11 mouse cellular contexts compared by ENCODE assay signal in the genomic region with DNA sequence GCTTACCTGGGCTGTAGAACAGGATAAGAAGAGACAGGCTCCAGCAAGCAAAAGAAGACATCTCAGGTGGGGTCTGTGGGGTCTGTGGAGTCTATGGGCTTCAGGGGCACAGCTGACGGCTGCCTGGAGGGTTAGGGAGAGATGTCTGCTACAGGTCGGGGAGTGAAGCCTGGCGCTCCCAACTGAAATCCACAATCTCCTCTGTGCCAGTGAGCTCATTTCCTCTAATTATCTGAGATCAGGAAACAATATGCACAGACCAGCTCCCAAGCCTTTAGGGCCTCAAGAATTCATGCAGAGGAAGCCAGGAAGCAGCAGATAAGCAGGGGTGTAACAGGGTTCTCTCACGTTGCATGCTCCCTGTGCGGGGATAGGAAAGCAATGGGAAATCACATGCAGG. TPM values are rescaled to one million over a fixed set of nuclear protein-coding genes. Genes with fewer than 3 reads are reported as not detected.
DNase-seq lines count a peak whose midpoint lies in the region; ATAC-seq and TF ChIP-seq lines count a peak whose summit lies in the region.
"Had no signal": no experiment of that assay in that cellular context is flagged by ENCODE, and none has a peak within 500 bp of the region (broad histone marks: within the 10 kb centered on the region; RNA-seq: fewer than 3 reads in every experiment).

No protein-coding gene starts in this region.

- no peak for DNase-seq in left cerebral cortex, adult 2 months (ENCODE audit: extremely low spot score in 1 of 2, low spot score in 2 of 2)
- DNase-seq in left cerebral cortex, postnatal 25 days (ENCODE audit: low spot score in 2 of 2) = no peak
- peak; percentile 49 for DNase-seq in heart, postnatal 4 days
- DNase-seq in liver, embryonic 11.5 days (ENCODE audit: low spot score) = no peak
- no peak for DNase-seq in embryo, embryonic 9.5 days (ENCODE audit: extremely low spot score)
- DNase-seq in embryo, embryonic 10.5 days (ENCODE audit: low spot score) = no peak
- DNase-seq: gastrocnemius, postnatal 25 days had no signal

- peak overlapping the region; percentile 54 for H3K4me2 ChIP-seq in liver, embryonic 11.5 days
- H3K4me2 ChIP-seq in stomach, embryonic 16.5 days (ENCODE audit: low read depth, low read length) = no peak overlapping the region
- no peak overlapping the region for H3K4me2 ChIP-seq in midbrain, embryonic 16.5 days (ENCODE audit: low read length)
- H3K4me2 ChIP-seq: midbrain, embryonic 12.5 days had no signal

- no peaks in the 10 kb centered on the region for H3K36me3 ChIP-seq in liver, embryonic 11.5 days (ENCODE audit: control insufficient read depth, insufficient read depth, low read length)
- no peaks in the 10 kb centered on the region for H3K36me3 ChIP-seq in stomach, embryonic 16.5 days (ENCODE audit: control insufficient read depth, insufficient read depth, low read length)
- no peaks in the 10 kb centered on the region for H3K36me3 ChIP-seq in midbrain, embryonic 16.5 days (ENCODE audit: control insufficient read depth, insufficient read depth, low read length)
- H3K36me3 ChIP-seq: midbrain, embryonic 12.5 days had no signal

- WGBS in liver, embryonic 11.5 days = 35% methylated on average over 5 of the region's 5 CpGs
- 68% methylated on average over 5 of the region's 5 CpGs for WGBS in stomach, embryonic 16.5 days
- WGBS in midbrain, embryonic 16.5 days = 75% methylated on average over 5 of the region's 5 CpGs

- peaks cover 39% of the 10 kb centered on the region for H3K4me1 ChIP-seq in liver, embryonic 11.5 days (replicated peaks; ENCODE audit: control insufficient read depth, insufficient read depth, low read length)
- no peaks in the 10 kb centered on the region for H3K4me1 ChIP-seq in stomach, embryonic 16.5 days (ENCODE audit: control insufficient read depth, insufficient read depth, low read length)
- no peaks in the 10 kb centered on the region for H3K4me1 ChIP-seq in midbrain, embryonic 16.5 days (ENCODE audit: control insufficient read depth, insufficient read depth, low read length)
- H3K4me1 ChIP-seq: midbrain, embryonic 12.5 days had no signal

- no peaks in the 10 kb centered on the region for H3K9me3 ChIP-seq in liver, embryonic 11.5 days (ENCODE audit: control insufficient read depth, low read length)
- no peaks in the 10 kb centered on the region for H3K9me3 ChIP-seq in stomach, embryonic 16.5 days (replicated peaks; ENCODE audit: control insufficient read depth, low read length)
- no peaks in the 10 kb centered on the region for H3K9me3 ChIP-seq in midbrain, embryonic 16.5 days (replicated peaks; ENCODE audit: control insufficient read depth, low read length, poor library complexity, severe bottlenecking)
- H3K9me3 ChIP-seq: midbrain, embryonic 12.5 days had no signal

- H3K4me3 ChIP-seq in left cerebral cortex, adult 2 months = 0 out of 2 replicates have a peak overlapping the region, but pooled peaks have one; percentile 13
- peak overlapping the region; percentile 34 for H3K4me3 ChIP-seq in liver, embryonic 11.5 days (ENCODE audit: low read depth, low read length)
- H3K4me3 ChIP-seq in stomach, embryonic 16.5 days (replicated peaks; ENCODE audit: low read length) = peak overlapping the region; percentile 26
- no peak overlapping the region for H3K4me3 ChIP-seq in midbrain, embryonic 16.5 days (ENCODE audit: low read depth, low read length)
- H3K4me3 ChIP-seq: midbrain, embryonic 12.5 days had no signal

- peak overlapping the region; percentile 17; the same call in 1 of the 2 replicates for H3K9ac ChIP-seq in liver, embryonic 11.5 days (ENCODE audit: low read depth, low read length)
- peak overlapping the region; percentile 53 for H3K9ac ChIP-seq in stomach, embryonic 16.5 days (ENCODE audit: low read length)
- H3K9ac ChIP-seq in midbrain, embryonic 16.5 days (ENCODE audit: low read depth, low read length) = no peak overlapping the region
- H3K9ac ChIP-seq: midbrain, embryonic 12.5 days had no signal

- H3K27me3 ChIP-seq in liver, embryonic 11.5 days (replicated peaks; ENCODE audit: control insufficient read depth, insufficient read depth, low read length) = no peaks in the 10 kb centered on the region
- no peaks in the 10 kb centered on the region for H3K27me3 ChIP-seq in stomach, embryonic 16.5 days (ENCODE audit: control insufficient read depth, insufficient read depth, low read length)
- H3K27me3 ChIP-seq in midbrain, embryonic 16.5 days (ENCODE audit: control insufficient read depth, insufficient read depth, low read depth, low read length) = no peaks in the 10 kb centered on the region
- H3K27me3 ChIP-seq: midbrain, embryonic 12.5 days had no signal

- peak overlapping the region; percentile 55 for H3K27ac ChIP-seq in left cerebral cortex, adult 2 months
- peak overlapping the region; percentile 77 for H3K27ac ChIP-seq in liver, embryonic 11.5 days (ENCODE audit: low read depth, low read length)
- H3K27ac ChIP-seq in stomach, embryonic 16.5 days (ENCODE audit: low read length) = peak overlapping the region; percentile 76
- no peak overlapping the region for H3K27ac ChIP-seq in midbrain, embryonic 16.5 days (ENCODE audit: low read length)
- H3K27ac ChIP-seq: midbrain, embryonic 12.5 days had no signal

- no peak for TF ChIP-seq CTCF in left cerebral cortex, adult 2 months (IDR thresholded peaks at IDR 0.05)

- peak; percentile 70 for ATAC-seq in liver, embryonic 11.5 days (replicated peaks; ENCODE audit: low FRiP score)
- ATAC-seq in stomach, embryonic 16.5 days (ENCODE audit: insufficient read depth, low FRiP score) = no peak
- ATAC-seq in midbrain, embryonic 16.5 days = no peak

- intact Hi-C loops in left cerebral cortex, adult 2 months (cut with DNase I) = no loop called here
- intact Hi-C loops in left cerebral cortex, postnatal 25 days (cut with DNase I) = no loop called here

RNA-seq across cellular contexts. Expression of a gene that starts 5.5 kb away (rescaled TPM):
- 1 to 10 TPM; 3.2 to 3.6 TPM for total RNA-seq in left cerebral cortex, adult 2 months (2021)
- 1 to 10 TPM; 2.6 to 3.7 TPM for total RNA-seq in left cerebral cortex, postnatal 25 days (2021)
- 10 to 100 TPM; 55.6 to 56.5 TPM for total RNA-seq in heart, postnatal 4 days (2021)
- polyA plus RNA-seq in liver, embryonic 11.5 days (2014; fragmentation: Nextera tagmentation; extraction: Ambion mirVana) = 36.2 and 41.6 TPM in 2 replicates
- polyA plus RNA-seq in stomach, embryonic 16.5 days (2015; fragmentation: Nextera tagmentation; extraction: Ambion mirVana) = 39.5 and 40.6 TPM in 2 replicates
- 10.4 and 12.3 TPM in 2 replicates for polyA plus RNA-seq in midbrain, embryonic 16.5 days (2015; fragmentation: Nextera tagmentation; extraction: Ambion mirVana)

RNA-seq across cellular contexts. Expression of a gene that starts 17.2 kb away (rescaled TPM):
- not detected for total RNA-seq in left cerebral cortex, adult 2 months (2021)
- not detected for total RNA-seq in left cerebral cortex, postnatal 25 days (2021)
- total RNA-seq in heart, postnatal 4 days (2021) = under 1 TPM; 0.41 to 0.52 TPM
- not detected in 2 replicates for polyA plus RNA-seq in liver, embryonic 11.5 days (2014; fragmentation: Nextera tagmentation; extraction: Ambion mirVana)
- 0.62 and 0.96 TPM in 2 replicates for polyA plus RNA-seq in stomach, embryonic 16.5 days (2015; fragmentation: Nextera tagmentation; extraction: Ambion mirVana)
- not detected in 2 replicates for polyA plus RNA-seq in midbrain, embryonic 16.5 days (2015; fragmentation: Nextera tagmentation; extraction: Ambion mirVana)
- polyA plus RNA-seq: brain, embryonic 14.5 days; midbrain, embryonic 12.5 days had no signal

RNA-seq across cellular contexts. Expression of a gene that starts 29.3 kb away (rescaled TPM):
- not detected for total RNA-seq in left cerebral cortex, adult 2 months (2021)
- total RNA-seq in left cerebral cortex, postnatal 25 days (2021) = not detected
- total RNA-seq in heart, postnatal 4 days (2021) = 1 to 10 TPM; 2.5 to 3.5 TPM
- not detected in 2 replicates for polyA plus RNA-seq in liver, embryonic 11.5 days (2014; fragmentation: Nextera tagmentation; extraction: Ambion mirVana)
- polyA plus RNA-seq in stomach, embryonic 16.5 days (2015; fragmentation: Nextera tagmentation; extraction: Ambion mirVana) = 0.04 and 0.30 TPM in 2 replicates
- polyA plus RNA-seq in midbrain, embryonic 16.5 days (2015; fragmentation: Nextera tagmentation; extraction: Ambion mirVana) = not detected in 2 replicates
- polyA plus RNA-seq: midbrain, embryonic 12.5 days had no signal

Comparison
In these comparisons a context has a peak if more than half of its experiments do, and no peak if none do; other contexts are left out.
1. RNA of a gene that starts 5.5 kb away (total RNA-seq): 55.6 to 56.5 TPM in heart, postnatal 4 days; 2.6 to 3.7 TPM in left cerebral cortex, postnatal 25 days and 3.2 to 3.6 TPM in left cerebral cortex, adult 2 months; every median in the first group is over 10 times any median in the second.